Mouse (Mus musculus) retina, adult 2 months (tissue): ENCODE measurements around the gene Elfn2.

ENCODE experiments used
- DNase-seq: peaks from one replicate; pipeline ENCODE4 v3.0.0-alpha.2; 2012; ENCODE audit warnings: low read depth, low spot score

Elfn2 gene

DNA sequence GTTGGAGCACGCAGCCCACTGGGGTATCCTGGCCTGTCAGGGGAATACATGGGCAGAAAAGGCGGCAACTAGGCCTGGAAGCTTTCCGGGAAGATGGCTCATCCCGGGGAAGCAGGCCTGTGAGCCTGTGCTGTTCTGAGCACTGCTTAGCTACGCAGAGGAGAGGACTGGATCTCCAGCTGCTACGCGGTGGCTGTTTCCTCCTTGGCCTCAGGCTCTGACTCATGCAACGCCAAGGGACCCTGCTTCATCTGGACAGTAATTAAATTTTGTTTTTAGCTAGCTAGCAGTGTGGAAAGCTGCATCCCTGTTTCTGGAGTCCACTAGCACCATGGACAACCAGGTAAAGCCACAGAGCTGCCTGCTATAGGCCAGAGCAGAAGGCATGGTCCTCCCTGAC lies 36.8 kb downstream of the Elfn2 start:
- DNase-seq, result no peak

DNA sequence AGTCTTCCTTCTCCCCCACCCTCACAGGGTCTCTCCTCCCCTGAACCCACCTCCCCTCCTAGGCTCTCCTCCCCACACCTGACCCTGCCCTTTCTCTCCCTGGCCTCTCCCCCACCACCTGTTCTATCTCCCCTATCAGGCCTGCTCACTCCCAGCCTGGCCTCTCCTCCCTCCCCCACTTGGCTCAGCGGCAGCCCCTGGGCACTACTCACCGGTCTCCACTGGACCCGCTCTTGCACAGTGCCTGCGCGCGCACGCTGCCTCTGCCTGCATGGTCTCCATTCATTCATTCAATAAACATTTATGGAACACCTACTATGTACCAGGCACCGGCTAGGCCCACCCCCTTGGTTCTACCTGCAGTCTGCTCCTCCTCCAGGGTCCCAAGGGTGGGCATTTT lies 37.3 kb downstream of the Elfn2 start:
- no peak for DNase-seq

DNA sequence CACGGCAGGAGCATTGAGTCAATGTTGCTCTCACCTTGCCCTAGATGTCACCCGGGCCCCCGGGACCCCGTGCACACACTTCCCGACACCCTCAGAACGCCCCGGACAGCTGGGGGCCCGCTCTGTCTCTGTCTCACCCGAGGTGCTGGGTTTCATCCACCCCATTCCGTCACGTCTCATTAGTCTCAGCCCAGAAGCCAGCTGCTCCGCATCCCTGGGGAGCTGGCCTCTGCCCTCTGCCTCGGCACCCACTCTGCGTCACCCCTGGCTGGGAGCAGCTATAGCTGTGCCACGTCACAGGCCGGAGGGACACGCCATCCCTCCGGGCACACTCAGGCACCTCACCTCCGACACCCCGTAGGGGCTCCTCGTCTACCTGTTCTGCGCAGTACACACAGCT lies 38.3 kb downstream of the Elfn2 start:
- DNase-seq, result no peak

DNA sequence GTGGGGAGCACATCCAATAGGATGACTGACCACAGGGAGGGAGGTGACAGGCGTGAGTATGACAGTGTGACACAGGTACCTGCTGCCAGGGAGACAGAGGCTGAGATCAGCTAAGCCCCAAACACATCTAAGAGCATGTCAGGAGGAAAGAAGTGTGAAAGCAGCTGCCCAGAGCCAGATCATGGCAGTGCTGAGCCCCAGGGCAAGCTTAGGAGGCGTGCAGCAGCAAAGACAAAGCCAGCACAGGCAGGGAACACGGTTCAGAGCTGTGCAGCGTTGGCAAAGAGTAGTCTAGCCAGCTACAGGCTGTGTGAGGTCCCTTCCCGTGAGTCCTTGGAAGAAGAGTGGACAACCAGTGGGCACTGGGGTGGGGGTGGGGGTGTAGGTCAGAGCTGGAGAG lies 40.9 kb downstream of the Elfn2 start:
- no peak for DNase-seq

DNA sequence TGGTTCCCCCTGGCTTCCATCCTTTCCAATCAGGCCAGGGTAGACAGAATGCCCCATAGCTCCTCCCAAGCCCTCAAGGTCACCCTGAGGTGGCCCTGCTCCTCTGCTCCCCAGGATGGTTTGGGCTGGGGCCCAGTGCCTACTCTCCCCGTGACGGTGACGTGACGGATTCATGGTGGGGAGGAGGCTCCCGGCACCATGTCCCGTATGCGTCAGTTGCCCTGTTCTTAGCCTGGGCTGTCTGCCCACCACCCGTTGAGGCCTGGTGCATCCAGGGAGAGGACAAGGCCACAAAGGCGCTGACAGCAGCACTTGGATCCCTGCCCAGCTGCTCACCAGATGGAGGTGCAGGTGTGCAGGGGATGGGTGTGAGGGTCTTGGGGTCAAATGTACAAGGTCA lies 41.6 kb downstream of the Elfn2 start:
- DNase-seq, result no peak

DNA sequence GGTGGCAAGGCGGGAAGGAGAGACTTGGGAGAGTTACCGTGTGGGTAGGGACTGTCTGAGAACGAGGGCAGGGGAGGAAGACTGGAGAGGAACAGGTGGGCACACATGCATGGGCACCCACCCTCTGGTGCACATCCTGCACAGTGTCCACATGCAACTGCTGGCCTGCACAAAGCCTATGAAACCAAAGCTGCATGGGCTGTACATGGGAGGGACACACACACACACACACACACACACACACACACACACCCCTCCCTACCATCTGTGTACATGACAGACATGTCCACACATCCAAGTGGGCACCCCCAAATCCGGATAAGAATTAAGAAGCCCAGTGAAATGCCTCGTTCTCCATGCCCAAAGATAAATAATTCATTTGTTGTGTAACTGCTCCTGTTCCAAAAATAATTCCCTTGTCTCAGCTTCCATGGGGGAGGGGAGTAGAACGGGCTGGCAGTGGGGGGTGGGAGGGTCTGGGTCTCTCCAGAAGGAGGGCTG lies 43.6 kb downstream of the Elfn2 start:
- no peak for DNase-seq

DNA sequence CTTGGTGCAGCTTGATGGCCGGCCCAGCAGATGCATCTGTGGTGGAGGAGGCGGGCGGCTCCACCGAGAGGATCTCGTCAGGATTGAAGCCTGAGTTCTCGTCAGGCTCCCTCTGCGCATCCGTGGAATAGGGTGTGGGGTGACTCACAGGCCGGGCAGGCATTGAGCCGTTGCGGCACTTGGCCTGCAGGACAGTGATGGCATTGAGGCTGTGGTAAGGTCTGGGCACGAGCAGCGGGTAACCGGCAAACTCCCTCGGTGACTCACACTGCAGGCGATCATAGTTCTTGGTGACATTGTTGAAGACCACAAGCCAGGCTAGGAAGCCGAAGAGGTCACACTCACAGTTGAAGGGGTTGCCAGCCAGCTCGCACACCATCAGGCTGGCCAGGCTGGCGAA lies 45.1 kb downstream of the Elfn2 start:
- no peak for DNase-seq

DNA sequence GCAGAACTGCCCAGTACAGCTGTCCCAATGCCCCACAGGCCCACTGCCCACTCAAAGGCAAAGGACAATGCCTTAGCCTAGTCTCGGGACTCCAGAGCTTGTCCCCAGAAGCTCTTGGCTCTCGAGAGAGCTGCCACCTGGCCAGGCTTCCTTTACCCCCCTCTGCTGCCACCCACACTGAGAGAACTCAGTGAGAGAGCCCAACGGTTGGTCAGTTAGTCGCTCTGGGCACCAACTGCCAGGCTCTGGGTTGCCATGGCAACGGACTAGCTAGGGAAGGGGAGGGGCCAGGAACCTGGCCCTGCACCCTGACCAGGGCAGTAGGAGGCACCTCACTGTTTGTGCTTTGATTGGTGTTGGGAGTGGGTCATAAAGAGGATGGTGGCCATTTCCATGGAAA lies 48.2 kb downstream of the Elfn2 start:
- DNase-seq, result peak; percentile 40

DNA sequence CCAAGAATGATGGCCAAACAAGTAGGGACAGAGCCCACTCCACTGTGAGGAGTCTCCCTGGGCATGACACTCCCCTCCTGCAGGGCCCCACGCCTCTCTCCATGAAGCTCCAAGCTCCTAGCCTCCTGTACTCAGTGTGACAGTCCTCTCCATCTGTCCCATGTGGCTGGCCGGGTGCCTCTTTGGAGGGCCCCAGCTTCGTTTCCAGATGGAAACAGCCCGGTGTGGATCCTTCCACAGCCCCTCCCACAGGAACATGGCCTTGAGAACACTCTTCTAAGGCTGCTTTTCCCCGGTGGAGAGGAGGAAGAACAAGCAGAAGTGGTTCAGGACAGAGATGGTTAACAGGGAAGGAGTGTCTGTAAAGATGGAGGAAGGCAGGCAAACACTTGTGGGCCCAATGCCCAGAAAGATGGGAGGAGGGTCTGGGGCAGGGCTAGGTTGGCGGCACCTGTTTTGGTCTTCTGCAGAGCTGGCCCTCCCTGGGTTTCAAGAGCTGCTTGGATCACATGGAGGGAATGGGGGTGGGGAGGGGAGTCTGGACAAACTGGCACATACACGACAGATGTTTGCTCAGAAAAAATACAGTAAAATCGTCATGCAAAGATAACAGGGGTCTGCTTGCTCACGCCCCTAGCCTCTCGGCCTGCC lies 49.2 kb downstream of the Elfn2 start:
- DNase-seq, result no peak

DNA sequence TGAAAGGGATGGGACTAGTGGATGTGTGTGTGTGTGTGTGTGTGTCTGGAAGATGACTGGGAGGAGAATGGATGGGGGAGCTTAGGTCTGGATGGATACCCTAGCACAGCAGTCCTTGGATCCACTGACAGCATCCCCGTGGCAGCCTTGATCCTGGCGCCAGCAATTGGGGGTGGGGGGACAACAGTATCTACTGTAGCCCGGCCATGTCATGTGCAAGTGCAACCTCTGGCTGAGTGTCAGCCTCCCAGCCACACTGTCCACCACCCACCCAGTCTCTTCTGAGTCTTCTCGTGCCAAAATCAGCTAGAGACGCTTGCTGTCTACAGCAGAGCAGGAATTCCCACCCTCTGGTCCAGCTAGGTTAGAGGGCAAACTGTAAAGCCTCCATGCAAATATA lies 54.3 kb downstream of the Elfn2 start:
- DNase-seq, result no peak

DNA sequence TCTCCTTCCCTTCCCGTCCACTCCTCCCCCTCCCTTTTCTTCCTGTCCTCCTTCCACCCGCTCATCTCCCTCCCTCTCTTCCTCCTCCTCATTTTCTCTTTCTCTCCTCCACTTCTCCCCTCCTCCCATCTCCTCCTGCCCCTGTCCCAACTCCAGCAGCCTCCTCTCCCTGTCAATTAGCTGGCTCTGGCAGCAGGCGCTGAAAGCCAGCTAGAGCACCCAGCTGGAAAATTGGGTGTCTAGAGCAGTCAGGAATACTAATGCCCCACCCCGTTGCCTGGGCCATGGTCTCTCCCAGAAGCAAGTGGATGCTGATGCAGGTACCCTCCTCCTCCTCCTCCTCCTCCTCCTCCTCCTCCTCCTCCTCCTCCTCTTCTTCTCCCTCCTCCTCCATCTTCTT lies 67.4 kb downstream of the Elfn2 start:
- DNase-seq, result no peak

DNA sequence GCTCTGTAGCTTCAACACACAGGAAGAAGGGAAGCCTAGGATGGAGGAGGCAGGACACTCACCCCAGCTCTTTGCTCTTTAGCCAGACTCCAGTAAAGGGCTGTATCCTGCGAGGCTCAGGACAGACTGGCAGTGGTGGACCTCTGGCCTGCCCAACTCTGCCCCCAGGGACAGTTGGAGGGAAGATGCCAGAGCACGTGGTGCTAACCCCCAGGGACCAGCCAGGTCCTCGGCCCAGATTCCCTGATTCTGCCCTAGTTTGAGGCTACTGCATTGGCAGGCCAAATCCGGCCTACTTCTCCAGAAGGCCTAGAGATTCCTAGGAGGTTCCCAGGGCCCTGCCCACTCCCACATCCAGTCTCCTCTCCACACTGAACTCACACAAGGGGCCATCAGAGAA lies 70.8 kb downstream of the Elfn2 start:
- DNase-seq, result no peak

DNA sequence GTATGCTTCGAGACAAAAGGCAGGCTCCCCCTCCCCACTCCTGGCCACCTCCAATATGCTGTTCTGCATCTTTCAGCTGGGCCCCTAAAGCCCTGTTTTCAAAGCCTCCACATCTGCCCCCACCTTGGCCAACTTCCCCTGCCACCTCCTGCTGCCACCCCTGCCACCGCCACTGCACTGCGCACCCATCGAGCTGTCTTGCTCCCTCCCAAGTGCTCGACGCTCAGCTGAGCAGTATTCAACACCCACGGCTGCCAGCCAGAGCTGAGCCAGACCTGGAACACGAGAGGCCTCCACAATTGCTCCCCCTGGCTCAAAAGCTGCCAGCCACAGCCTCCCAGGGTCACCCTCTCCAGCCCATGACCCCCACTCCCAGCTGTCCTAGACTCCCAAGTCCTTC lies 74.0 kb downstream of the Elfn2 start:
- no peak for DNase-seq

DNA sequence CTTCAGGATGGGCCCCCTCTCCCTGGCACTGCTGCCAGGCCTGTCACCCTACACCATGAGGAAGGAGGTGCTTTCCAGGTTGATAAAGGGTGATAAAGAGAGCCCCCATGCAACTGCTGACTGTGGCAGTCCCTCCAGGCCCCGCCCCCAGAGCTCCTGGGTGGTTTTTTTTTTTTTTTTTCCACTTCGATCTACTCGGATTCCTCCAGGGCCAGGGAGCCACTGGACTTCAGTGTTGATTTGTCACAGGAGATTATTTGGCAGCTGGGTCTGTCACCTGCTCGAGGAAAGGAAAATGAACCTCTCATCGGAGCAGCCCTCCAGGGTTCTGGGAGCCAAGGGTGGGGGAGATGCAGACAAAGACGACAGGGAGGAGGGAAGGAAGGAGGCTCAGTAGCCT lies 74.9 kb downstream of the Elfn2 start:
- DNase-seq, result no peak

DNA sequence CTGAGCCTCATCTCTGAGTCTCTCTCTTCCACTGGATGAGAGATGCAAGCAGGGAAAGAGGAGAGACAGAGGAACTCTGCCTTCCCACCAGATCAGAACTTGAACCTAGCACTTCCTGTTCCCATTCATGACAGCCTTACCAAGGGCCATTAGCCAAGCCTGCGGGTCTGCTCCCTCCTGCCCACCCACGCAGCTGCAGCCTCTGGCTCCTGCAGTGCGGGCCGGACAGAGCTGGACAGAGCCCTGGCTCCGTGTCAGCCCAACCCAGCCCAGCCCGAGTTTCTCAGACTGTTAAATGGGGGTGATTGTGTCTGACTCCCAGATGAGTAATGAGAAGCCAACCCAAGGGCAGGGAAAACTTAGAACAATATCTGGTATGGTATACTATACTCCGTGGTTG lies 83.3 kb downstream of the Elfn2 start:
- DNase-seq, result no peak

DNA sequence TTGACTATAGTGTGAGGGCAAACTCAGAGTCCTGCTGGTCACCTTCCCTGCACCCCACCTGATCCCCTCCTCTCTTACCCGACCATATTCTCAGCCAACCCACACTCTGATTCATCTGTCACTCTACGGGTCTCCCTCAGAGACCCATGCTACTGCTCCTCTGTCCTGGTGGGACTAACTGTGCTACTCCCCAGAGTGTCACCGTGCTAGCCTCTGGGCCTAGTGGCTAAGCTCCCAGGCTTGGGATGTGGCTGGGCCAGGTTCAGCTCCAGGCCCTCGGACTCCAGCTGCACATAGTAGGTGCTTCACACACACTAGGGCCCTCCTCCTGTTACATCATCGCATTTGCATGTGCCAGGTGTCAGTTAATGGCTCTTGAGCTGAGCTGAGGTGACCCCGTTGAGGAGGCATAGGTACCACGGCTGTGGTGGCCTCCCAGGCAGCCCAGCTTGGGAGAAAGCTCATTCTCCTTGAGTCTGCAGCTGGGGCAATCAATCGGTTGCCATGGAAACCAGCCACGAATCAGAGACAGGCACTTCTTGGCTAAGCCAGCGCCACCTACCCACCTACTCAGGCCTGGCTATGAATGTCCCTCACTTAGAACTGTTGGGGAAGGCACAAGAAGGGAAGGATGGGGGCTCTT lies 84.4 kb downstream of the Elfn2 start:
- no peak for DNase-seq

DNA sequence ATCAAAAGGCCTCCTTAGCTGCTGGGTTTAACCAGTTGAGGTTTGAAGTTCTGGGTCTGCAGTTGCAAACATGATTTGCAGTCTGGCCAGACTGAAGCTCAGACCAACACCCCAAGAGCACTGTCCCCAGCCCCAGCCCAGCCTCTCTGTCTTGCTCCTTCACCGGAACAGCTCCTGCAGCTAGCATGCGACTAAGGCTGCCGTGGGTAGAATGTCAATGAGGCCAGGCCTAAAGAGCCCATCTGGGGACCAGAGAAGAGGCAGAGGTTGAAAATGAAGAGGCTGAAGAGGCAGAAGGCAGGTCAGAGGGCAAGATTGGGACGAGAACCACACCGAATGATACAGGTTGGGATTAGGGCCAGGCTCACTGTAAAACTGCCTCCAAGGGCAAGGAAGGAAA lies 85.2 kb downstream of the Elfn2 start:
- DNase-seq, result no peak

DNA sequence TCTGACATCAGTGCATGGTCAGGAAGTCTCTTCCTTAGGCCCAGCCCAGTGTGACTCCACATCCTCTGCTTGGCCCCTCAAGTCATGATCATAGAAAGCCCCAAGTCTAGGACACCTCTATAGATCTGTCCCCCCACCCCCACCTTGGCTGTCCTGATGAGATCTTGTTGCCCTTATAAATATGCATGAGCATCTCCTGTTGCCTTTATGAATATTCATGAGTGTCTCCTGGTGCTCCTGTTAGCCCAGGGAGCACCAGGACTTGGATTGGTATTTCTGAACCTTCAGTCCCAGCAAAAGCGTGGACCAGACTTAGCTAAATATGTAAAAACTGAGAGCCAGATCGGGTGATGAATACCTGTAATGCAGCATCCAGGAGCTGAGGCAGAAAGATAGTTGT lies 86.2 kb downstream of the Elfn2 start:
- DNase-seq, result no peak

DNA sequence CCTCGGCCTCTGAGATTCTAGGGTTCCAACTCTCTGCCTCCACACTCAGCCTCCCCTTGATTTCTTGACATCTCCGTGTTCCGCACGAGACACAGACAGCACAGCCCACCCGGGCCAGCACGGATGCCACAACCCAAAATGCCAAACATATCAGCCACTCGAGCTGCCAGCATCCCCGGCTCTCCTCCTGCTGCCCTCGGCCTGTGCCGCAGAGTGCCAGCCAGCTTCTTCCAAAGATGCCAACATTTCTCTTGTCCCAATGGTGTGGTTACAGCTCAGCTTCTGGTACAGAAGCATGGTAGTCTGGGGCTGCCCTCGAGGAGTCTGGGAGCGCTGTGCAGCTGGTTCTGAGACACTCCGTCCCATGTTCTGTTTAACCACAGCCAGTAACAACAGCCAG lies 92.3 kb downstream of the Elfn2 start:
- DNase-seq, result no peak

DNA sequence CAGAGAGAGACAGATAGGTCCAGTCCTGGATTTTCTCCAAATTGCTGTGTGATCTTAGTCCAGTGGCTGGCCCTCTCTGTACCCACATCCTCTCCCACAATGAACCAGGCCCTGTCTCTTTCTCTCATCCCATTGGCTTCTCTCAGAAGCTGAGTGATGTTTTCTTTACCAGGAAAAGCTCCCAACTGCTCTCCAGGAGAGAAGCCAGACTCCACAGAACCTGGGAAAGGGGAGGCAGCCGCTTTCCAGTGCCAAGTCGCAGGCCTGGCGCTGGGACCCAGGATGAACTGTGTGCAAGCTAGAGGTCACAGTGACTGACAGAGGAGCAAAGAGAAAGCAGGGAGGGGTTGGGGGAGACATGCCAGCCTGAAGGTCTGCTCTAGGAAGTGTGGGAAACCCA lies 93.6 kb downstream of the Elfn2 start:
- no peak for DNase-seq

DNA sequence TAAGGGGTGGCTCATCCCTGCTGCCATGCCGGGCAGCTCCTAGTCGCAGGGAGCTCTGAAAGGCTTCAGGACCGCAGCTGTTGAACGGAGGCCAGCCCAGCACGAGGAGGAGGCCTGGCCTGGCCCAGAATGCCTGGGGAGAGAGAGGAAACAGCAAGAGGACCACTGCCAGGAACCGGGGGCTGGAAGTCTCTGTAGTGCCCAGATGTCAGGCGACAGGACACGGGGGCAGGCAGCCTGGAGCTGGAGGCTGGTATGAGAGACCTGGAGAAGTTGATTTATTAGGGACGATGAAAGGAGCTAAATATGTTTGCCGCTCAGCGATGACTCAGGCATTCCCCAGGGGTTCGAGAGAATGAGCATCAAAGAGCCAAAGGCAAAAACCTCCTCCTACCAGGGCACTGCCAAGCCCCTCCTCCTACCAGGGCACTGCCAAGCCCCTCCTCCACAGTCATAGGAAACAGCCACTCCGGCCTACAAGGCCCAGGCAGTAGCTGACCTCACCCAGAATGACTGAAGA lies 94.1 kb downstream of the Elfn2 start:
- no peak for DNase-seq

DNA sequence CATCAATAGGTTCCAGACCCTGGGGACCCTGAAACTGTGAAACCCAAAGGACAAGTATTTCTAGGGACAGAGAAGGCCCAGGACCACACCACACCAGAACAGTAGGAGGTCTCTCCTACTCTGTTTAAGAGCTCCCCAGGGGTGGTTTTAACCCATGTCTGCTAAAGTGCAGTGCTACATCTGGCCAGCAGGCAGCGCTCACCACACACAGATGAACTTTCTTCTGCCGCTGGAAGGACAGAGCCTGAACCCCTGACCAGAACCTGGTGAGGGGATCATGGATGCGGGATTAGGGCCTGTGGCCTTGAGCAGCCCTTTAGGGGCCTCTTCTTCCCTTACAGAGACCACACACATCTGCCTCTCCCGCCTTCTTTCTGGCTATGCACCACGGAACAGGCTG lies 95.1 kb downstream of the Elfn2 start:
- DNase-seq, result peak; percentile 43
